ENCODE assay signal across 8 mouse cellular contexts in genomic region chr10:7664027-7664526, GRCm38 (mm10). TPM values are rescaled to one million over a fixed set of nuclear protein-coding genes. Genes with fewer than 3 reads are reported as not detected.
A peak's percentile ranks its signal among the peaks of the same experiment; 100 is the strongest.
DNase-seq lines count a peak whose midpoint lies in the region; ATAC-seq and TF ChIP-seq lines count a peak whose summit lies in the region.

No protein-coding gene starts in this region.

- H3K27me3 ChIP-seq in kidney, embryonic 14.5 days (ENCODE audit: control insufficient read depth, insufficient read depth, low read length), result no peaks in the 10 kb centered on the region
- H3K27me3 ChIP-seq in intestine, embryonic 14.5 days (replicated peaks; ENCODE audit: control insufficient read depth, insufficient read depth, low read length), result no peaks in the 10 kb centered on the region
- no peaks in the 10 kb centered on the region for H3K27me3 ChIP-seq in myocyte (ENCODE audit: control insufficient read depth, insufficient read depth, insufficient read length)

- peak overlapping the region; percentile 87 for H3K9ac ChIP-seq in kidney, embryonic 14.5 days (ENCODE audit: low read depth, low read length)
- H3K9ac ChIP-seq in intestine, embryonic 14.5 days (ENCODE audit: low read length), result peak overlapping the region; percentile 88

- no peak for ATAC-seq in kidney, embryonic 14.5 days (ENCODE audit: low FRiP score, low TSS enrichment)
- no peak for ATAC-seq in intestine, embryonic 14.5 days (replicated peaks; ENCODE audit: low FRiP score, low TSS enrichment, low read depth)

- WGBS in kidney, embryonic 14.5 days, result 66% methylated on average over 6 of the region's 6 CpGs
- 61% methylated on average over 6 of the region's 6 CpGs for WGBS in intestine, embryonic 14.5 days

- H3K4me2 ChIP-seq in kidney, embryonic 14.5 days (replicated peaks; ENCODE audit: low read depth, low read length), result peak overlapping the region; percentile 79
- H3K4me2 ChIP-seq in intestine, embryonic 14.5 days (ENCODE audit: low read length), result peak overlapping the region; percentile 86
- H3K4me2 ChIP-seq in myocyte (ENCODE audit: low read depth), result peak overlapping the region; percentile 98

- TF ChIP-seq POLR2A in myocyte (IDR thresholded peaks at IDR 0.05; ENCODE audit: insufficient read length, low read depth), result no peak

- peaks cover 6% of the 10 kb centered on the region; the same call in 1 of the 2 replicates for H3K4me1 ChIP-seq in kidney, embryonic 14.5 days (ENCODE audit: control insufficient read depth, insufficient read depth, low read length)
- peaks cover 19% of the 10 kb centered on the region for H3K4me1 ChIP-seq in intestine, embryonic 14.5 days (replicated peaks; ENCODE audit: control insufficient read depth, insufficient read depth, low read length)

- no peaks in the 10 kb centered on the region for H3K36me3 ChIP-seq in kidney, embryonic 14.5 days (ENCODE audit: control insufficient read depth, insufficient read depth, low read length)
- H3K36me3 ChIP-seq in intestine, embryonic 14.5 days (ENCODE audit: control insufficient read depth, insufficient read depth, low read length), result no peaks in the 10 kb centered on the region
- H3K36me3 ChIP-seq in myocyte (ENCODE audit: control insufficient read depth, insufficient read depth), result no peaks in the 10 kb centered on the region

- peak overlapping the region; percentile 66 for H3ac ChIP-seq in myocyte (ENCODE audit: control insufficient read depth, insufficient read length)

- DNase-seq in kidney, adult 11 months, result no peak
- DNase-seq in c-Kit-positive CD71-positive TER-119-positive erythroid progenitor cells, embryonic 14.5 days (ENCODE audit: low spot score), result peak; percentile 37
- no peak for DNase-seq in intestine, embryonic 14.5 days (ENCODE audit: low spot score)
- no peak for DNase-seq in thymus, postnatal 10 days (ENCODE audit: low spot score in 2 of 2)
- DNase-seq in T-cell, adult 2 months (ENCODE audit: low spot score), result no peak
- no peak for DNase-seq in right cerebral cortex, postnatal 10 days (ENCODE audit: low spot score in 2 of 2)

- no peaks in the 10 kb centered on the region for H3K9me3 ChIP-seq in kidney, embryonic 14.5 days (ENCODE audit: control insufficient read depth, low read length)
- no peaks in the 10 kb centered on the region for H3K9me3 ChIP-seq in intestine, embryonic 14.5 days (ENCODE audit: control insufficient read depth, low read length)

- no peak overlapping the region for H3K27ac ChIP-seq in kidney, embryonic 14.5 days (ENCODE audit: low read depth, low read length)
- H3K27ac ChIP-seq in intestine, embryonic 14.5 days (ENCODE audit: low read depth), result no peak overlapping the region

- peaks cover 57% of the 10 kb centered on the region for H3K79me2 ChIP-seq in myocyte (ENCODE audit: control insufficient read depth, insufficient read depth)

- peak overlapping the region; percentile 88 for H3K4me3 ChIP-seq in kidney, embryonic 14.5 days (ENCODE audit: low read length)
- peak overlapping the region; percentile 92 for H3K4me3 ChIP-seq in intestine, embryonic 14.5 days (ENCODE audit: low read depth, low read length)
- peak overlapping the region; percentile 91 for H3K4me3 ChIP-seq in myocyte

TF ChIP-seq in myocyte, 11 proteins besides CTCF, POLR2A, EP300 and RAD21:
- TF ChIP-seq CEBPB (IDR thresholded peaks at IDR 0.05; ENCODE audit: insufficient read depth, poor library complexity, severe bottlenecking) (no peak), E2F4 (IDR thresholded peaks at IDR 0.05; ENCODE audit: insufficient read depth) (no peak), MYOG (IDR thresholded peaks at IDR 0.05; ENCODE audit: control insufficient read depth in 1 of 3, insufficient read depth in 1 of 3, insufficient read length in 2 of 3, low read depth in 2 of 3) (no peak), MAX (IDR thresholded peaks at IDR 0.05; ENCODE audit: low read depth) (no peak), MYOD1 (IDR thresholded peaks at IDR 0.05; ENCODE audit: control insufficient read depth in 1 of 3, insufficient read length in 2 of 3, low read depth in 2 of 3) (no peak), REST (IDR thresholded peaks at IDR 0.05; ENCODE audit: insufficient read depth, insufficient read length) (no peak), TCF3 (IDR thresholded peaks at IDR 0.05; ENCODE audit: insufficient read length, low read depth) (no peak), POLR2AphosphoS2 (IDR thresholded peaks at IDR 0.05; ENCODE audit: insufficient read length, low read depth) (no peak), SRF (IDR thresholded peaks at IDR 0.05; ENCODE audit: control insufficient read depth, insufficient read length, low read depth) (no peak)

RNA-seq across cellular contexts. Expression of gene Nup43, which starts 3.2 kb away (rescaled TPM):
- polyA plus RNA-seq in kidney, embryonic 14.5 days (2014; fragmentation: Nextera tagmentation; extraction: Ambion mirVana), result 70.1 and 71.3 TPM in 2 replicates
- 58.4 and 60.3 TPM in 2 replicates for polyA plus RNA-seq in intestine, embryonic 14.5 days (2014; fragmentation: Nextera tagmentation; extraction: Ambion mirVana)
- 15.4 TPM for polyA plus RNA-seq in myocyte (2012; fragmentation: generic; extraction: Trizol)

RNA-seq across cellular contexts. Expression of gene Pcmt1, which starts 16.9 kb away (rescaled TPM):
- polyA plus RNA-seq in kidney, embryonic 14.5 days (2014; fragmentation: Nextera tagmentation; extraction: Ambion mirVana), result 109 TPM in 2 replicates
- 110 and 115 TPM in 2 replicates for polyA plus RNA-seq in intestine, embryonic 14.5 days (2014; fragmentation: Nextera tagmentation; extraction: Ambion mirVana)
- 61.6 TPM for polyA plus RNA-seq in myocyte (2012; fragmentation: generic; extraction: Trizol)

RNA-seq across cellular contexts. Expression of gene Lats1, which starts 16.9 kb away (rescaled TPM):
- 8.7 and 17.2 TPM in 2 replicates for polyA plus RNA-seq in kidney, embryonic 14.5 days (2014; fragmentation: Nextera tagmentation; extraction: Ambion mirVana)
- 15.8 and 16.5 TPM in 2 replicates for polyA plus RNA-seq in intestine, embryonic 14.5 days (2014; fragmentation: Nextera tagmentation; extraction: Ambion mirVana)
- polyA plus RNA-seq in myocyte (2012; fragmentation: generic; extraction: Trizol), result 5.0 TPM
